In genomic region chr9:23083562-23083961, GRCm38 (mm10) we compare ENCODE assay signal across 8 mouse cellular contexts.
A peak's percentile ranks its signal among the peaks of the same experiment; 100 is the strongest.
DNase-seq lines count a peak whose midpoint lies in the region; ATAC-seq lines count a peak whose summit lies in the region.

No protein-coding gene starts in this region.

- H3K4me3 ChIP-seq in intestine, embryonic 15.5 days (replicated peaks) = no peak overlapping the region
- H3K4me3 ChIP-seq in midbrain, embryonic 11.5 days (ENCODE audit: low read depth, low read length) = no peak overlapping the region

- intact Hi-C loops in left cerebral cortex, postnatal 10 days (cut with DNase I) = no loop called here

- ATAC-seq in granulocyte monocyte progenitor cell, adult 5-6 weeks (replicated peaks; ENCODE audit: poor library complexity, severe bottlenecking) = peak; percentile 27; the same call in 1 of the 2 replicates
- ATAC-seq in intestine, embryonic 15.5 days = peak; percentile 94
- peak; percentile 93 for ATAC-seq in midbrain, embryonic 11.5 days (ENCODE audit: low FRiP score)

- no peaks in the 10 kb centered on the region for H3K36me3 ChIP-seq in intestine, embryonic 15.5 days
- H3K36me3 ChIP-seq in midbrain, embryonic 11.5 days (ENCODE audit: control insufficient read depth, insufficient read depth, low read length) = no peaks in the 10 kb centered on the region

- H3K27me3 ChIP-seq in intestine, embryonic 15.5 days (replicated peaks) = no peaks in the 10 kb centered on the region
- H3K27me3 ChIP-seq in midbrain, embryonic 11.5 days (ENCODE audit: control insufficient read depth, insufficient read depth, low read length) = no peaks in the 10 kb centered on the region

- H3K9ac ChIP-seq in intestine, embryonic 15.5 days = no peak overlapping the region
- peak overlapping the region; percentile 42 for H3K9ac ChIP-seq in midbrain, embryonic 11.5 days (ENCODE audit: low read length)

- H3K9me3 ChIP-seq in intestine, embryonic 15.5 days = no peaks in the 10 kb centered on the region
- H3K9me3 ChIP-seq in midbrain, embryonic 11.5 days (ENCODE audit: control insufficient read depth, low read length) = no peaks in the 10 kb centered on the region

- WGBS in intestine, embryonic 15.5 days = 12% methylated on average over 17 of the region's 17 CpGs
- 26% methylated on average over 17 of the region's 17 CpGs for WGBS in midbrain, embryonic 11.5 days

- H3K4me1 ChIP-seq in intestine, embryonic 15.5 days (replicated peaks) = peaks cover 7% of the 10 kb centered on the region; the same call in 1 of the 2 replicates
- peaks cover 8% of the 10 kb centered on the region for H3K4me1 ChIP-seq in midbrain, embryonic 11.5 days (ENCODE audit: control insufficient read depth, insufficient read depth, low read length)

- DNase-seq in adrenal gland, adult 2 months = peak; percentile 88
- peak; percentile 88 for DNase-seq in embryo, embryonic 11 days
- peak; percentile 56 to 85 for DNase-seq in left cerebral cortex, postnatal 10 days (ENCODE audit: extremely low spot score in 1 of 2, low spot score in 2 of 2)
- peak; percentile 97 for DNase-seq in midbrain, embryonic 11.5 days (ENCODE audit: low spot score, missing footprints)
- DNase-seq in spleen, postnatal 36 days (ENCODE audit: low spot score in 2 of 2) = peak; percentile 4 to 13
- no peak for DNase-seq in thymus, postnatal 10 days (ENCODE audit: low spot score in 2 of 2)

- H3K27ac ChIP-seq in intestine, embryonic 15.5 days = peak overlapping the region; percentile 51; the same call in 1 of the 2 replicates
- H3K27ac ChIP-seq in midbrain, embryonic 11.5 days (ENCODE audit: low read depth, low read length) = peak overlapping the region; percentile 17

- H3K4me2 ChIP-seq in intestine, embryonic 15.5 days (replicated peaks) = peak overlapping the region; percentile 46
- H3K4me2 ChIP-seq in midbrain, embryonic 11.5 days = no peak overlapping the region; the same call in 1 of the 2 replicates

Comparison
In these comparisons a context has a peak if more than half of its experiments do, and no peak if none do; other contexts are left out.
1. DNase-seq: peak in adrenal gland, adult 2 months (single experiment), embryo, embryonic 11 days (single experiment), left cerebral cortex, postnatal 10 days (2 of 2), midbrain, embryonic 11.5 days (single experiment) and spleen, postnatal 36 days (2 of 2); none in thymus, postnatal 10 days (0 of 2).
2. ATAC-seq: peak in every context shown above with its lines; median percentile 94 in intestine, embryonic 15.5 days; 93 in midbrain, embryonic 11.5 days; 27 in granulocyte monocyte progenitor cell, adult 5-6 weeks.